Mouse (Mus musculus): Measurements from ENCODE around the gene Gm47429. TPM values are rescaled to one million over a fixed set of nuclear protein-coding genes. Genes with fewer than 3 reads are reported as not detected.
"Not testable (repeated sequence)": the region's sequence is repeated elsewhere in the genome, so short reads cannot be mapped to it uniquely, and the experiment has no call there.

Gm47429 gene
- not detected in 2 replicates for polyA plus RNA-seq (2014; fragmentation: Nextera tagmentation; extraction: Ambion mirVana)

- ATAC-seq (replicated peaks; ENCODE audit: insufficient number of reproducible peaks, low FRiP score, low TSS enrichment, low read depth) (no peak), DNase-seq (ENCODE audit: low spot score) (no peak)
- WGBS, result 75% methylated on average over 2 of the region's 2 CpGs
- Histone ChIP-seq H3K9ac (replicated peaks; ENCODE audit: low read length) (no peak within 1 kb of the TSS), H3K27ac (replicated peaks; ENCODE audit: low read depth, low read length) (no peak within 1 kb of the TSS), H3K4me3 (ENCODE audit: low read depth, low read length) (no peak within 1 kb of the TSS), H3K4me2 (ENCODE audit: low read depth, low read length) (no peak within 1 kb of the TSS), H3K4me1 (ENCODE audit: control insufficient read depth, insufficient read depth, low read length) (no peaks in the 10 kb centered on the region), H3K9me3 (replicated peaks; ENCODE audit: control insufficient read depth, low read length) (no peaks in the 10 kb centered on the region), H3K36me3 (replicated peaks; ENCODE audit: control insufficient read depth, insufficient read depth, low read depth, low read length) (no peaks in the 10 kb centered on the region), H3K27me3 (ENCODE audit: control insufficient read depth, insufficient read depth, low read length) (no peaks in the 10 kb centered on the region)
Measured at GRCm38 (mm10) chr13:50443812-50444211, at the start of gene Gm47429. Gm47429 (minus strand) TSS chr13:50443912.

- H3K4me1 ChIP-seq (ENCODE audit: control insufficient read depth, insufficient read depth, low read length); ATAC-seq (replicated peaks; ENCODE audit: insufficient number of reproducible peaks, low FRiP score, low TSS enrichment, low read depth): not testable (repeated sequence)
Measured at GRCm38 (mm10) chr13:50488510-50488909, 44.8 kb upstream of the Gm47429 start.

GRCm38 (mm10) chr13:50467007-50467406, 23.3 kb upstream of the Gm47429 start, which contains the start of gene Nutm2:
Nutm2 (plus strand) TSS chr13:50467307.
- Histone ChIP-seq H3K4me3 (ENCODE audit: low read depth, low read length) (no peak within 1 kb of the TSS), H3K27me3 (ENCODE audit: control insufficient read depth, insufficient read depth, low read length) (no peaks in the 10 kb centered on the region), H3K4me1 (ENCODE audit: control insufficient read depth, insufficient read depth, low read length) (no peaks in the 10 kb centered on the region), H3K9ac (replicated peaks; ENCODE audit: low read length) (no peak within 1 kb of the TSS), H3K27ac (replicated peaks; ENCODE audit: low read depth, low read length) (no peak within 1 kb of the TSS), H3K4me2 (ENCODE audit: low read depth, low read length) (no peak within 1 kb of the TSS), H3K36me3 (replicated peaks; ENCODE audit: control insufficient read depth, insufficient read depth, low read depth, low read length) (no peaks in the 10 kb centered on the region), H3K9me3 (replicated peaks; ENCODE audit: control insufficient read depth, low read length) (no peaks in the 10 kb centered on the region)
- WGBS, result 81% methylated on average over 4 of the region's 4 CpGs
- ATAC-seq (replicated peaks; ENCODE audit: insufficient number of reproducible peaks, low FRiP score, low TSS enrichment, low read depth), result no peak
- DNase-seq (ENCODE audit: low spot score), result no peak

More at GRCm38 (mm10) chr13:50488510-50488909, 44.8 kb upstream of the Gm47429 start:
- H3K4me2 ChIP-seq (ENCODE audit: low read depth, low read length); H3K36me3 ChIP-seq (replicated peaks; ENCODE audit: control insufficient read depth, insufficient read depth, low read depth, low read length); H3K9me3 ChIP-seq (replicated peaks; ENCODE audit: control insufficient read depth, low read length); DNase-seq (ENCODE audit: low spot score); H3K4me3 ChIP-seq (ENCODE audit: low read depth, low read length); H3K27ac ChIP-seq (replicated peaks; ENCODE audit: low read depth, low read length); H3K9ac ChIP-seq (replicated peaks; ENCODE audit: low read length); H3K27me3 ChIP-seq (ENCODE audit: control insufficient read depth, insufficient read depth, low read length): not testable (repeated sequence)

- ATAC-seq (replicated peaks; ENCODE audit: insufficient number of reproducible peaks, low FRiP score, low TSS enrichment, low read depth) (no peak), DNase-seq (ENCODE audit: low spot score) (peak; percentile 1)
- no peaks in the 10 kb centered on the region for H3K36me3 ChIP-seq (replicated peaks; ENCODE audit: control insufficient read depth, insufficient read depth, low read depth, low read length)
- no peaks in the 10 kb centered on the region for H3K4me1 ChIP-seq (ENCODE audit: control insufficient read depth, insufficient read depth, low read length)
- H3K4me2 ChIP-seq (ENCODE audit: low read depth, low read length), result peak overlapping the region; percentile 19
- no peak overlapping the region for H3K27ac ChIP-seq (replicated peaks; ENCODE audit: low read depth, low read length)
- WGBS, result 37% methylated on average over 26 of the region's 27 CpGs
- H3K9ac ChIP-seq (replicated peaks; ENCODE audit: low read length), result no peak overlapping the region
- H3K9me3 ChIP-seq (replicated peaks; ENCODE audit: control insufficient read depth, low read length), result no peaks in the 10 kb centered on the region
- no peaks in the 10 kb centered on the region for H3K27me3 ChIP-seq (ENCODE audit: control insufficient read depth, insufficient read depth, low read length)
- H3K4me3 ChIP-seq (ENCODE audit: low read depth, low read length), result peak overlapping the region; percentile 13; the same call in 1 of the 2 replicates
Measured at GRCm38 (mm10) chr13:50464621-50465562, 21.2 kb upstream of the Gm47429 start.

DNA sequence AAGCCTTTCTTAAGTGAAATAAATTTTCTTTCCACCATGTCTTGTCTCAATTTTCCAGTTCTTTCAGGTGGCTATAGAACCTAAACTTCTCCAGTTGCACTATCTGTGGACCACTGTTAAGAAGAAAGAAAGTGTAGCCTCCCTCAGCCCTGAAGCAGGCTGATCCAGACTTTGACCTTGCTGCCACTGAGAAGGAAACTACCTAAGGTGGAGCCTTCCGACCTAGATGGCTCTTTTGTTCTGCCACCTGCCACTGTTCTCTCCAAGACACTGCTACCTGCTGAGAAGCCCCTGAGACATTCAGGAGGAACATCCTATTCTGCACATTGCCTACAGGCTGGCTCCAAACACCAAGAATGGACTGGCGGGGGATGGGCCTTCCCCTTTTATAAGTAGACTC, 16.7 kb upstream of the Gm47429 start:
- H3K4me1 ChIP-seq (ENCODE audit: control insufficient read depth, insufficient read depth, low read length); H3K9ac ChIP-seq (replicated peaks; ENCODE audit: low read length); H3K27ac ChIP-seq (replicated peaks; ENCODE audit: low read depth, low read length); H3K27me3 ChIP-seq (ENCODE audit: control insufficient read depth, insufficient read depth, low read length); H3K36me3 ChIP-seq (replicated peaks; ENCODE audit: control insufficient read depth, insufficient read depth, low read depth, low read length); ATAC-seq (replicated peaks; ENCODE audit: insufficient number of reproducible peaks, low FRiP score, low TSS enrichment, low read depth); H3K4me2 ChIP-seq (ENCODE audit: low read depth, low read length); H3K9me3 ChIP-seq (replicated peaks; ENCODE audit: control insufficient read depth, low read length); H3K4me3 ChIP-seq (ENCODE audit: low read depth, low read length); DNase-seq (ENCODE audit: low spot score): not testable (repeated sequence)
- WGBS, result 64% methylated on average over 2 of the region's 2 CpGs

DNA sequence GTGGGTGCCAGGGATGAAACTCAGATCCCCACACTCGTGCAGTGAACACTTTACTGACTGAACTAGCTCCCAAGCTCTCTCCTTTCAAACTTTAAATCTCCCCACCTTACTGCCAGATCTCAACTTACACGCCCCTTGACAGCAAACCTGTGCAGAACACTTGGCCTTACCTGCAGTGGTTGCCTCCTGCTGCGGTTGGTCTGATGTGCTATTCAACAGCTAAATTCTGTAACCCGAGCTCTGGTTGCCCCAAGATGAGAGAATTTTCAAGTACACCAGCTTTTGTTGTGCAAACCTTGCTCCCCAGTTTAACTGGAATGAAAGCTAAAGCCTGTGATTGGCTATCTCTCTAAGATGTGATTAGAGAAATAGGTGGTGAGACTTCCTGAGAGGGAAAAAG, 9.7 kb upstream of the Gm47429 start:
- Histone ChIP-seq H3K4me1 (ENCODE audit: control insufficient read depth, insufficient read depth, low read length) (no peaks in the 10 kb centered on the region), H3K9ac (replicated peaks; ENCODE audit: low read length) (no peak overlapping the region), H3K36me3 (replicated peaks; ENCODE audit: control insufficient read depth, insufficient read depth, low read depth, low read length) (no peaks in the 10 kb centered on the region), H3K9me3 (replicated peaks; ENCODE audit: control insufficient read depth, low read length) (no peaks in the 10 kb centered on the region), H3K4me3 (ENCODE audit: low read depth, low read length) (no peak overlapping the region), H3K4me2 (ENCODE audit: low read depth, low read length) (no peak overlapping the region), H3K27me3 (ENCODE audit: control insufficient read depth, insufficient read depth, low read length) (no peaks in the 10 kb centered on the region), H3K27ac (replicated peaks; ENCODE audit: low read depth, low read length) (no peak overlapping the region)
- WGBS, result 34% methylated on average over 4 of the region's 4 CpGs
- DNase-seq (ENCODE audit: low spot score), result no peak
- no peak for ATAC-seq (replicated peaks; ENCODE audit: insufficient number of reproducible peaks, low FRiP score, low TSS enrichment, low read depth)

DNA sequence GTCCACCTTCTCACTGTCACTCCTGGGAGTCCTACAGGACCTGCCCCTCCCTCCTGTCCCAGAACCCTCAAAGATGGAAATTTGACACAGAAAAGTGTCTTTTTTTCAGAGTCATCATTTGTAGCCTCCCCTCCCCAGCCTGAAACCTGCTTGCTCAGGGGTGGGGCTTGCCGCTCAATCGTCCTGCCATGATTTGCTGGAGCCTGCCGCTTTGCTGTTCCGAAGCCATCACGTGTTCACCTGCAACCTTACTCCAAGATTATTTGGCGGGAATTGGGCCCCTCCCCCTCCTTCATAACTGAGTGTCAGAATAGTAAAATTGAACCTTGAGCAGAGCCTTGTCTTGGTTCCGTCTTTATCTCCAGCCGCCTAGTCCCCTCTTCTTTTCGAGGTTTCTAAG, 8.6 kb upstream of the Gm47429 start:
- ATAC-seq (replicated peaks; ENCODE audit: insufficient number of reproducible peaks, low FRiP score, low TSS enrichment, low read depth), result not testable (repeated sequence)
- 69% methylated on average over 9 of the region's 9 CpGs for WGBS

DNA sequence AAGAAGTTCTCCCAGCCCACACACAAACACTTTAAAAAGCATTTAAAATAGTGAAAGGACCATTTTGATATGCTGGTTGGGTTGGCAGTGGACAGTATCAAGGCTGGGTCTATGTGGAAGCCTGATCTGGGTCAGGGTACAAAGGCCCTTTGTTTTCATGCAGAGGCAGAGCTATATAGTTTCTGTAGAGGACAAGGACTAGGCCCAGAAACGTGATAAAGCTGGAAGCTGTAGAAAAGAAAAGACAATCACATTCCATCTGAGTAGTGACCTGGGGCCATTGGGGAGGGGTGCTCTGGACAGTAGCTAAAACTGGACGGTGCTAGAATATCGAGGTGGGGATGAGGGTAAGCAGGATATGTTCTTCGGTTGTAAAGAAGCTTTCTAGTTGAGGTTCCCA, 1.5 kb upstream of the Gm47429 start:
- ATAC-seq (replicated peaks; ENCODE audit: insufficient number of reproducible peaks, low FRiP score, low TSS enrichment, low read depth), result no peak

More for the DNA sequence above, 8.6 kb upstream of the Gm47429 start:
- not testable (repeated sequence) for H3K4me2 ChIP-seq (ENCODE audit: low read depth, low read length); H3K4me3 ChIP-seq (ENCODE audit: low read depth, low read length); DNase-seq (ENCODE audit: low spot score); H3K27me3 ChIP-seq (ENCODE audit: control insufficient read depth, insufficient read depth, low read length); H3K9ac ChIP-seq (replicated peaks; ENCODE audit: low read length); H3K27ac ChIP-seq (replicated peaks; ENCODE audit: low read depth, low read length); H3K9me3 ChIP-seq (replicated peaks; ENCODE audit: control insufficient read depth, low read length); H3K36me3 ChIP-seq (replicated peaks; ENCODE audit: control insufficient read depth, insufficient read depth, low read depth, low read length); H3K4me1 ChIP-seq (ENCODE audit: control insufficient read depth, insufficient read depth, low read length)

More for the DNA sequence above, 1.5 kb upstream of the Gm47429 start:
- no peaks in the 10 kb centered on the region for H3K27me3 ChIP-seq (ENCODE audit: control insufficient read depth, insufficient read depth, low read length)
- no peak for DNase-seq (ENCODE audit: low spot score)
- no peak overlapping the region for H3K4me2 ChIP-seq (ENCODE audit: low read depth, low read length)
- H3K9ac ChIP-seq (replicated peaks; ENCODE audit: low read length), result no peak overlapping the region
- no peaks in the 10 kb centered on the region for H3K9me3 ChIP-seq (replicated peaks; ENCODE audit: control insufficient read depth, low read length)
- WGBS, result 36% methylated on average over 4 of the region's 4 CpGs
- H3K4me3 ChIP-seq (ENCODE audit: low read depth, low read length), result no peak overlapping the region
- H3K36me3 ChIP-seq (replicated peaks; ENCODE audit: control insufficient read depth, insufficient read depth, low read depth, low read length), result no peaks in the 10 kb centered on the region
- no peak overlapping the region for H3K27ac ChIP-seq (replicated peaks; ENCODE audit: low read depth, low read length)
- H3K4me1 ChIP-seq (ENCODE audit: control insufficient read depth, insufficient read depth, low read length), result no peaks in the 10 kb centered on the region
